Mouse (Mus musculus): ENCODE data around the gene Wnt16. TPM values are rescaled to one million over a fixed set of nuclear protein-coding genes. Genes with fewer than 3 reads are reported as not detected.

Gene Wnt16
- polyA plus RNA-seq, 1 experiment = 0.11 TPM

GRCm38 (mm10) chr6:22267807-22268667 is 20.0 kb upstream of the Wnt16 start:
- no peak for DNase-seq (ENCODE audit: low read depth in 1 of 2, low spot score in 2 of 2)
- no peak overlapping the region for H3K27ac ChIP-seq (ENCODE audit: insufficient read depth, low read length)
- 82% methylated on average over 5 of the region's 5 CpGs for WGBS
- H3K4me3 ChIP-seq (ENCODE audit: extremely low read depth, insufficient read depth, insufficient read length) = no peak overlapping the region
- no peaks in the 10 kb centered on the region for H3K36me3 ChIP-seq (ENCODE audit: control insufficient read depth, insufficient read depth, low read length)
- no peaks in the 10 kb centered on the region for H3K4me1 ChIP-seq (ENCODE audit: control insufficient read depth, insufficient read depth, insufficient read length)
- no peak for TF ChIP-seq CTCF (IDR thresholded peaks at IDR 0.05; ENCODE audit: extremely low read depth, insufficient read depth, insufficient read length, insufficient replicate concordance)
- no peak for TF ChIP-seq POLR2A (IDR thresholded peaks at IDR 0.05; ENCODE audit: low read depth, low read length)
- H3K27me3 ChIP-seq (ENCODE audit: control insufficient read depth, insufficient read depth, low read length) = no peaks in the 10 kb centered on the region

- no peaks in the 10 kb centered on the region for H3K27me3 ChIP-seq (ENCODE audit: control insufficient read depth, insufficient read depth, low read length)
- H3K4me1 ChIP-seq (ENCODE audit: control insufficient read depth, insufficient read depth, insufficient read length) = no peaks in the 10 kb centered on the region
- no peaks in the 10 kb centered on the region for H3K36me3 ChIP-seq (ENCODE audit: control insufficient read depth, insufficient read depth, low read length)
Measured at GRCm38 (mm10) chr6:22268677-22269076, 19.4 kb upstream of the Wnt16 start.

GRCm38 (mm10) chr6:22269840-22270521 is 18.0 kb upstream of the Wnt16 start:
- H3K27ac ChIP-seq (ENCODE audit: insufficient read depth, low read length) = no peak overlapping the region

More at GRCm38 (mm10) chr6:22268677-22269076, 19.4 kb upstream of the Wnt16 start:
- Histone ChIP-seq H3K4me3 (ENCODE audit: extremely low read depth, insufficient read depth, insufficient read length) (no peak overlapping the region), H3K27ac (ENCODE audit: insufficient read depth, low read length) (no peak overlapping the region)
- no peak for TF ChIP-seq POLR2A (IDR thresholded peaks at IDR 0.05; ENCODE audit: low read depth, low read length)
- TF ChIP-seq CTCF (IDR thresholded peaks at IDR 0.05; ENCODE audit: extremely low read depth, insufficient read depth, insufficient read length, insufficient replicate concordance) = no peak
- DNase-seq (ENCODE audit: low read depth in 1 of 2, low spot score in 2 of 2) = no peak

GRCm38 (mm10) chr6:22277941-22278340 is 10.1 kb upstream of the Wnt16 start:
- Histone ChIP-seq H3K27me3 (ENCODE audit: control insufficient read depth, insufficient read depth, low read length) (no peaks in the 10 kb centered on the region), H3K4me3 (ENCODE audit: extremely low read depth, insufficient read depth, insufficient read length) (no peak overlapping the region), H3K27ac (ENCODE audit: insufficient read depth, low read length) (no peak overlapping the region), H3K4me1 (ENCODE audit: control insufficient read depth, insufficient read depth, insufficient read length) (no peaks in the 10 kb centered on the region), H3K36me3 (ENCODE audit: control insufficient read depth, insufficient read depth, low read length) (no peaks in the 10 kb centered on the region)
- DNase-seq (ENCODE audit: low read depth in 1 of 2, low spot score in 2 of 2) = no peak
- 92% methylated on average over 3 of the region's 3 CpGs for WGBS
- TF ChIP-seq CTCF (IDR thresholded peaks at IDR 0.05; ENCODE audit: extremely low read depth, insufficient read depth, insufficient read length, insufficient replicate concordance) = no peak
- no peak for TF ChIP-seq POLR2A (IDR thresholded peaks at IDR 0.05; ENCODE audit: low read depth, low read length)

More at GRCm38 (mm10) chr6:22269840-22270521, 18.0 kb upstream of the Wnt16 start:
- no peaks in the 10 kb centered on the region for H3K36me3 ChIP-seq (ENCODE audit: control insufficient read depth, insufficient read depth, low read length)
- H3K4me3 ChIP-seq (ENCODE audit: extremely low read depth, insufficient read depth, insufficient read length) = no peak overlapping the region
- TF ChIP-seq POLR2A (IDR thresholded peaks at IDR 0.05; ENCODE audit: low read depth, low read length) = no peak
- TF ChIP-seq CTCF (IDR thresholded peaks at IDR 0.05; ENCODE audit: extremely low read depth, insufficient read depth, insufficient read length, insufficient replicate concordance) = no peak
- H3K27me3 ChIP-seq (ENCODE audit: control insufficient read depth, insufficient read depth, low read length) = no peaks in the 10 kb centered on the region
- WGBS = 66% methylated on average over 8 of the region's 8 CpGs
- H3K4me1 ChIP-seq (ENCODE audit: control insufficient read depth, insufficient read depth, insufficient read length) = no peaks in the 10 kb centered on the region
- DNase-seq (ENCODE audit: low read depth in 1 of 2, low spot score in 2 of 2) = no peak

- H3K27ac ChIP-seq (ENCODE audit: insufficient read depth, low read length) = no peak overlapping the region
- no peaks in the 10 kb centered on the region for H3K4me1 ChIP-seq (ENCODE audit: control insufficient read depth, insufficient read depth, insufficient read length)
- no peak for TF ChIP-seq POLR2A (IDR thresholded peaks at IDR 0.05; ENCODE audit: low read depth, low read length)
- no peak for TF ChIP-seq CTCF (IDR thresholded peaks at IDR 0.05; ENCODE audit: extremely low read depth, insufficient read depth, insufficient read length, insufficient replicate concordance)
- no peak for DNase-seq (ENCODE audit: low read depth in 1 of 2, low spot score in 2 of 2)
- no peak overlapping the region for H3K4me3 ChIP-seq (ENCODE audit: extremely low read depth, insufficient read depth, insufficient read length)
- WGBS = 31% methylated on average over 14 of the region's 14 CpGs
- no peaks in the 10 kb centered on the region; the same call in 1 of the 2 replicates for H3K27me3 ChIP-seq (ENCODE audit: control insufficient read depth, insufficient read depth, low read length)
- H3K36me3 ChIP-seq (ENCODE audit: control insufficient read depth, insufficient read depth, low read length) = no peaks in the 10 kb centered on the region
Measured at GRCm38 (mm10) chr6:22280217-22280861, 7.7 kb upstream of the Wnt16 start.

GRCm38 (mm10) chr6:22282405-22282804 is 5.6 kb upstream of the Wnt16 start:
- TF ChIP-seq POLR2A (IDR thresholded peaks at IDR 0.05; ENCODE audit: low read depth, low read length) (no peak), CTCF (IDR thresholded peaks at IDR 0.05; ENCODE audit: extremely low read depth, insufficient read depth, insufficient read length, insufficient replicate concordance) (no peak)

More at GRCm38 (mm10) chr6:22282405-22282804, 5.6 kb upstream of the Wnt16 start:
- Histone ChIP-seq H3K27ac (ENCODE audit: insufficient read depth, low read length) (no peak overlapping the region), H3K27me3 (ENCODE audit: control insufficient read depth, insufficient read depth, low read length) (no peaks in the 10 kb centered on the region; the same call in 1 of the 2 replicates), H3K4me3 (ENCODE audit: extremely low read depth, insufficient read depth, insufficient read length) (no peak overlapping the region), H3K36me3 (ENCODE audit: control insufficient read depth, insufficient read depth, low read length) (no peaks in the 10 kb centered on the region), H3K4me1 (ENCODE audit: control insufficient read depth, insufficient read depth, insufficient read length) (no peaks in the 10 kb centered on the region)
- WGBS = 54% methylated on average over 4 of the region's 4 CpGs
- DNase-seq (ENCODE audit: low read depth in 1 of 2, low spot score in 2 of 2) = no peak
